Mouse (Mus musculus) stomach, embryonic 15.5 days (tissue): ENCODE measurements at regions not wholly inside any gene's neighbourhood (a gene's known extent, or its start where the extent isn't known, plus 50 kb on each side); places are given as distances from the start of the nearest gene placed in this dataset.

ENCODE experiments used
- ATAC-seq: fragments of 200-750 bp; cut with Nextera tagmentation; 2 replicates; pipeline ENCODE4 v1.8.0; 2017; ENCODE audit warnings: low read depth, moderate number of reproducible peaks, moderate TSS enrichment; ENCODE audit not compliant: insufficient read depth, low FRiP score
- H3K27ac ChIP-seq: fragments of 300-500 bp; sonication (generic); 2 replicates; pipeline ENCODE4 v1.5.1; 2015; ENCODE audit warnings: mild to moderate bottlenecking, inconsistent platforms
- H3K27me3 ChIP-seq: fragments of 300-500 bp; sonication (generic); replicated peaks from 2 replicates; pipeline ENCODE4 v1.6.1; 2015; ENCODE audit warnings: inconsistent platforms
- H3K36me3 ChIP-seq: fragments of 300-500 bp; sonication (generic); 2 replicates; pipeline ENCODE4 v1.6.1; 2015; ENCODE audit warnings: inconsistent platforms
- H3K4me1 ChIP-seq: fragments of 300-500 bp; sonication (generic); 2 replicates; pipeline ENCODE4 v1.6.1; 2015; ENCODE audit warnings: inconsistent platforms
- H3K4me2 ChIP-seq: fragments of 300-500 bp; sonication (generic); 2 replicates; pipeline ENCODE4 v1.6.1; 2015; ENCODE audit warnings: mild to moderate bottlenecking, inconsistent platforms
- H3K4me3 ChIP-seq: fragments of 300-500 bp; sonication (generic); replicated peaks from 2 replicates; pipeline ENCODE4 v1.5.1; 2015; ENCODE audit warnings: inconsistent platforms
- H3K9ac ChIP-seq: fragments of 300-500 bp; sonication (generic); 2 replicates; pipeline ENCODE4 v1.6.1; 2015; ENCODE audit warnings: inconsistent platforms
- H3K9me3 ChIP-seq: fragments of 300-500 bp; sonication (generic); 2 replicates; pipeline ENCODE4 v1.6.1; 2016; ENCODE audit warnings: inconsistent platforms
- WGBS: fragments of 180-500 bp; shearing (Covaris S2); methylation state at CpG from one replicate; pipeline ENCODE4 v1.1.7; 2015; 5-methylcytosine and 5-hydroxymethylcytosine counted together

DNA sequence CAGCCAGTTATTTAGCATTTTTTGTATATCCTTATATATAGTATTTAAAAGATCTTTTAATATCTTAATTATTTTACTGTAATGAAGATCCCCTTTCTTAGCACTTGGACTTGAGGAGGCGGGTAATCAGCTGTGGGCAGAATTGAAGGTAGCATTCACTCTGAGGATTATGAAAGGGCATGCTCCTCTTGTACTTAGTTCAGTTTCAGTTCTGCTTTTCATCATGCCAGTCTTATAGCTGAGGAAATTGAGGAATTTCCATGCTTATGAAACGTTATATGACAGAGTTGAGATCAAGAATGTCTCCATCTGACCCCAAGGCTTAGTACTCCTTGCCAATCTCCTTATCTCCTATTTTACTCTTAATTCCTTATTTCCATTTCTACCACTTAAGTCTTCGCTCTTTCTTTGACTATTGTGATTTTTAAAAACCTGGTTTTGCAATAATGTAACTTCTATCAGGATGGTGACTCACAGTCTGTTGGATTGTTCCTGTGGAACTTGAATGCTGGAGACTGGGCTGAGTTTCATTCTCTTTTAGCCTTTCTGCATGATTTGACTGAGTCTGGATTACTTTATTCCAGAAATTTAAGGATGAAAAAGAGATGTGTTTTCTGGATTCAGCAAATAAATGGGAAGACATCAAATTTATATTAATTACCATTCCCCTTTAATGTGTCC is 133.6 kb downstream of the Papss1 start:
- Histone ChIP-seq H3K4me1 (no peaks in the 10 kb centered on the region), H3K4me3 (no peak overlapping the region), H3K36me3 (no peaks in the 10 kb centered on the region), H3K27ac (no peak overlapping the region), H3K4me2 (no peak overlapping the region), H3K27me3 (no peaks in the 10 kb centered on the region), H3K9ac (no peak overlapping the region), H3K9me3 (no peaks in the 10 kb centered on the region)
- 78% methylated on average over 3 of the region's 3 CpGs for WGBS
- ATAC-seq, result no peak

DNA sequence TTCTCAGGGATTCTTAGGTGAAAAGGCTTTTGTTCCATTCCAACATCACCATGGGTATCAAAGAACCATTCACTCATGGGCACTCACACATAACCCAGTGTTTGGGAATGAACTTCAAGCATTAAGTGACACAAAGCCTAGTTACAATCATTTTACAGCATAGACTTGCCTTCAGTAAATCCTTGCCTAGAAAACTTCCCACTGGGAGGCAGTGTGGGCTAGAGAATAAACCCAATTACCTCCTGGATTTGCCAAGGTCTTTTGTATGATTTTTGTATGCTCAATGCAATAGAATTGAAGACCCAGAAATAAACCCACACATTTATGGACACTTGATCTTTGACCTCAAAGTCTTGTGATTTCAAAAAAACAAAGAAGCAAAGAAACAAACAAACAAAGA is 138.6 kb downstream of the Papss1 start:
- no peak for ATAC-seq
- Histone ChIP-seq H3K36me3 (no peaks in the 10 kb centered on the region), H3K4me1 (no peaks in the 10 kb centered on the region), H3K4me3 (no peak overlapping the region), H3K9me3 (no peaks in the 10 kb centered on the region), H3K9ac (no peak overlapping the region), H3K27me3 (no peaks in the 10 kb centered on the region), H3K4me2 (no peak overlapping the region), H3K27ac (no peak overlapping the region)

DNA sequence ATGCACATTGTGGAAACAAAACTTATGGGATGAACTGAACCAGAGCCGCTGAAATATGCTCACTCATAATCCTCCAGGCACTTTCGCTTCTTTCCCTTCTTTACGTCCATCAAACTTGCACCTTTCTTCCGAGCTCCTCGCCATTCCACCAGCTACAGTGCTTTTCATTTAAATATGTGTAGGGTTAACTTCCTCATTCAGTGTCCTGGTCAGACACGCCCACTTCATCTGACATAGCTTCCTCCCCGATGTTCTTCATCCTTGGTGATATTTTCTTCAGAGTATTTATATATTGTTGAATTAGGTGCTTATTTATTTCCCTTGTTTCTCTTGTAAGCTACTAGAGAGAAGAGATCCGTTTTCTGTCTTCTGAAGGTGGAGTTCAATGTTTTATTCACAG is 149.0 kb downstream of the Papss1 start:
- no peak for ATAC-seq
- H3K4me3 ChIP-seq, result no peak overlapping the region
- H3K4me1 ChIP-seq, result no peaks in the 10 kb centered on the region
- WGBS, result 85% methylated on average over 8 of the region's 8 CpGs
- no peaks in the 10 kb centered on the region for H3K27me3 ChIP-seq
- H3K9ac ChIP-seq, result no peak overlapping the region
- H3K9me3 ChIP-seq, result no peaks in the 10 kb centered on the region
- H3K36me3 ChIP-seq, result no peaks in the 10 kb centered on the region
- no peak overlapping the region for H3K4me2 ChIP-seq
- no peak overlapping the region for H3K27ac ChIP-seq

DNA sequence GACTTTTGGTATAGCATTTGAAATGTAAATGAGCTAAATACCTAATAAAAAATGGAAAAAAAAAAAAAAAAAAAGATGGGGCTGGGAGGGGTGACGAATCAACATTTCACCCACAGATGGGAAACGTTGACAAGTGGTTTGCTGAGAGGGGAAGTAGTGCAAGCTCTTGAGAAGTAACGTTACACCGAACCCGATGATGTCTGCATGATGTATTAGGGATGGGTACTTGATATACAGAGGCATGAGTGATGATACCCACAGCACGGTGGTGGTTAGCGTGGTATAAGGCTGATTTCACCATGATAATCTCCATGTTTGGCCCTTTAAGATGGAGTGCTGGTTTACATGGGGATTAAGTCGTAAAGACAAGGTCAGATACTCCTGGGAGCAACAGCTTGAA is 154.2 kb downstream of the Papss1 start:
- no peak overlapping the region for H3K4me3 ChIP-seq
- H3K36me3 ChIP-seq, result no peaks in the 10 kb centered on the region
- H3K27ac ChIP-seq, result no peak overlapping the region
- ATAC-seq, result no peak
- no peaks in the 10 kb centered on the region for H3K4me1 ChIP-seq
- H3K9ac ChIP-seq, result no peak overlapping the region
- WGBS, result 60% methylated on average over 8 of the region's 8 CpGs
- no peak overlapping the region for H3K4me2 ChIP-seq
- no peaks in the 10 kb centered on the region for H3K9me3 ChIP-seq
- H3K27me3 ChIP-seq, result no peaks in the 10 kb centered on the region

DNA sequence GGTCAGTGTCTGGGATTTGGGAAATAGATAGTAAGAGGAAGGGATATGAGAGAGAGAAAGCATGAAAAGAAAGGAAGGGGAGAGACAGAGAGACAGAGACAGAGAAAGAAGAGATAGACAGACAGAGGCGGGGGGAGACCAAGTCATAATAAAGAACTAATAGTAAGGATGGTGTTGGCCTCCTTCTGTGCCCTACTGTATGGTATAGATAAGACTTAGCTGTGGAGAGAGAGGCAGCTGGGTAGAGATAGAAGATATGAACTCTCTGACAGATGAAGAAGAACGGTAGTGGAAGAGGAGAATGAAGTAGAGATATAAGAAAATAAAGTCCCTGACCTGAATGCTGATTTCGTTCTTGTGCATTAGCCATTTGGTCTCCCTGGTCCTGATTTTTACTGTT is 164.1 kb downstream of the Papss1 start:
- Histone ChIP-seq H3K27me3 (no peaks in the 10 kb centered on the region), H3K4me1 (no peaks in the 10 kb centered on the region), H3K9ac (no peak overlapping the region), H3K27ac (no peak overlapping the region), H3K4me3 (no peak overlapping the region), H3K4me2 (no peak overlapping the region), H3K36me3 (no peaks in the 10 kb centered on the region), H3K9me3 (no peaks in the 10 kb centered on the region)
- WGBS, result 80% methylated on average over 3 of the region's 3 CpGs
- peak; percentile 79; the same call in 1 of the 2 replicates for ATAC-seq

DNA sequence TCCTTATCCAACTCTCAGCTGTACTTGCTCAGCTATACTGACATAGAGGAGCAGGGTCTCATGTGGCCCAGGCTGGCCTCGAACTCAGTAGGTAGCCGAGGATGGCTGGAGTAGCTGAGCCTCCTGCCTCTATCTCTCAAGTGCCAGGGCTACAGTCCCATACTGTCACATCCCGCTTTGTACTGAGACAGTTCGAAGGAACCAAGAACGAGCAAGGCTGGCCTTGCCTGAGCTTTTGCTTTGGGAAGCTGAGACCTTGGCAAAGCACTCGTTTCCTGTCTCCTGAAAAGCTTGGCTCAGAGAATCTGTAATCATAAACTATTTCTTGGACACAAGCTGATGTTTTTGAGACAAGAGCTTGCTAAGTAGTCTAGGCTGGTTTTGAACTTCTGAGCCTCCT is 169.7 kb downstream of the Papss1 start:
- no peaks in the 10 kb centered on the region for H3K36me3 ChIP-seq
- H3K27ac ChIP-seq, result no peak overlapping the region
- no peak overlapping the region for H3K4me2 ChIP-seq
- no peaks in the 10 kb centered on the region for H3K4me1 ChIP-seq
- no peak for ATAC-seq
- no peaks in the 10 kb centered on the region for H3K9me3 ChIP-seq
- no peak overlapping the region for H3K9ac ChIP-seq
- 70% methylated on average over 6 of the region's 6 CpGs for WGBS
- no peaks in the 10 kb centered on the region for H3K27me3 ChIP-seq
- no peak overlapping the region for H3K4me3 ChIP-seq

DNA sequence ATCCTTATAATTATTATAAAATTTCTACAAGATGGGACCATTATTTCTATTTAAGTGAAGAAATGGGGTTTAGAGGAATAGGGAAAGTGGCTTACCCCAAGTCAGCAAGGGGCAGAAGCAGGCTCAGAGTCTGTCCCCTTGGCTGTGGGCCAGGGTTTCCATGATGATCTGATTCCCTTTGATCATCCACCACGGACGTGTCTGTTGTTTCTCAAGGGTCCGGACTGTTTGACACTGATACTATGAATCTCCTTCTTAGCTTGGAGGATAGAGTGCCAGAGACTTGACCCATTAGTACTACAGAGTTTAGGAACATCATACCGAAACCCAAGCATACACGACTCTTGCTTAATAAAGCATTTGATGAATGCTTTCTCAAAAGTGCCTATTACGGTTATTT is 172.9 kb downstream of the Papss1 start:
- H3K27ac ChIP-seq, result no peak overlapping the region
- no peaks in the 10 kb centered on the region for H3K9me3 ChIP-seq
- H3K4me1 ChIP-seq, result no peaks in the 10 kb centered on the region
- H3K36me3 ChIP-seq, result no peaks in the 10 kb centered on the region
- ATAC-seq, result no peak
- WGBS, result 41% methylated on average over 6 of the region's 6 CpGs
- no peak overlapping the region for H3K4me3 ChIP-seq
- H3K4me2 ChIP-seq, result no peak overlapping the region
- no peak overlapping the region for H3K9ac ChIP-seq
- H3K27me3 ChIP-seq, result no peaks in the 10 kb centered on the region

DNA sequence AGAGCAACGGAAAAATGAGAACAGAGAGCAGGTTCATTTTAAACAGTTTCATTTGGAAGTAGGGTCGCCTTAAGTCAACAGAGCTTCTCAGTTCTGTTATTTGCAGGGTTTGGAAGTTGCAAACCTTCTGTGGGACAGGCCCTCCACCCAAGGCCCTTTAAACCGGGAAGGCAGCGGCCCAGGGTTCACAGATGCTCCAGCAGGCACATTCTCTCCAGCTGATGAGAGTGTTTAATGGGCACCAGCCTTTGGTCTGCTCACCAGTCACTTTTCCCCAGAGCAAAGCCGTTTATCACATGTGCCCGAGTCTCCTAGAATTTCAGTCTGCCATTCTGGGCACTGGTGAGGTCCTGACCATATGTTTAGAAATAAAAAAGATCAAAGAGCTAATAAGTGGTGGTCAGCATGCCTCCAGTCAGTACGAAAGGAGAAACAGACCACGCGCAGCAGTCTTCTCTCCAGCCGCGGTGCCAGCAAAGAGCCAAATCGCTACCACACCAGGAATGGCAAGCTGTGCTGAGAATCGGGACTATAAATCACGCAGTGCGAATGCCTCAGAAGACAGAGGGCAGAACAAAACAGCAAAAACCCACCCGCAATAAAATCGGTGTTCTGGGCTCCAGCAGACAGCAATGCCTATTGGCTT is 173.5 kb downstream of the Papss1 start:
- no peak overlapping the region for H3K4me2 ChIP-seq
- no peak overlapping the region for H3K9ac ChIP-seq
- H3K4me1 ChIP-seq, result no peaks in the 10 kb centered on the region
- ATAC-seq, result no peak
- no peaks in the 10 kb centered on the region for H3K9me3 ChIP-seq
- WGBS, result 59% methylated on average over 17 of the region's 17 CpGs
- no peak overlapping the region for H3K27ac ChIP-seq
- no peaks in the 10 kb centered on the region for H3K27me3 ChIP-seq
- no peak overlapping the region for H3K4me3 ChIP-seq
- H3K36me3 ChIP-seq, result no peaks in the 10 kb centered on the region

DNA sequence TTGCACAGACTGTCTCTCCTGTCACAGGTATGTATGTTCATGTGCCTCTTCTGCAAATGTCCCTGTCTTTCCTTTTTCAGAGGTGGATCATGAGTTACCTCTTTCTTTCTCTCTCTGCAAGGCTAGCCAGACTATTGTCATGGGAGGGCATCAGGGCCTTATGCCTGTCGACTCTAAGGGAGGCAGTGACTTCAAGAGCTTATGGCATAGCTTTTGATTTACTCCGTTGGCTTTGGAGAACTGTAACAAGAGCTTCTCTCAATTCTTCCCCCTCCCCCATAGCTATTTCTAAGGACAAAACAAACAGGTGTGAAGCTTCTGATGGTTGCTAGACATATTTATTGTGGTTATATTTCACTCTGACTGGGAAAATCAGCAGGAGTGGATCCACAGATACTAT is 191.0 kb downstream of the Papss1 start:
- Histone ChIP-seq H3K9ac (no peak overlapping the region), H3K27me3 (no peaks in the 10 kb centered on the region), H3K36me3 (no peaks in the 10 kb centered on the region), H3K4me1 (no peaks in the 10 kb centered on the region), H3K4me3 (no peak overlapping the region), H3K9me3 (no peaks in the 10 kb centered on the region), H3K4me2 (no peak overlapping the region), H3K27ac (no peak overlapping the region)
- 55% methylated on average over 2 of the region's 2 CpGs for WGBS
- no peak for ATAC-seq

DNA sequence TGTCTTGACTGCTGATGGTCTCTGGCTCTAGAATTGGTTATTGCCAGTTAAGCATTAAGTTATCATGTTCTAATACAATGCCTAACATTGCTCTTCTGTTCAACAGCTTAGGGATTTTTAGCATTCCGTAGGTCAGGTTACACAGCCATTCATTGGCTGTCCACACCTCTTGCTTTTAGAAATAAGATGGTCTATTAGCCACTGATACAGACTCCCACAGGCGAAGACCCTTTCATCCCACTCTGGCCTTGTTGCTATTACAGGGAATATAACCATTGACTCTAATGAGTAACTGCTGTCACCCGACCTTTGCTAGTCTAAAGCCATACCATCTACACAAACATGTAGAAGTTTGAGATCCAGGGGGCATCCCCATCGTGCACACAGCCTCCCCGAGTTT is 191.6 kb downstream of the Papss1 start:
- no peaks in the 10 kb centered on the region for H3K9me3 ChIP-seq
- no peak overlapping the region for H3K4me2 ChIP-seq
- no peaks in the 10 kb centered on the region for H3K4me1 ChIP-seq
- H3K36me3 ChIP-seq, result no peaks in the 10 kb centered on the region
- ATAC-seq, result no peak
- H3K27ac ChIP-seq, result no peak overlapping the region
- H3K9ac ChIP-seq, result no peak overlapping the region
- WGBS, result 80% methylated on average over 5 of the region's 5 CpGs
- H3K4me3 ChIP-seq, result no peak overlapping the region
- H3K27me3 ChIP-seq, result no peaks in the 10 kb centered on the region

DNA sequence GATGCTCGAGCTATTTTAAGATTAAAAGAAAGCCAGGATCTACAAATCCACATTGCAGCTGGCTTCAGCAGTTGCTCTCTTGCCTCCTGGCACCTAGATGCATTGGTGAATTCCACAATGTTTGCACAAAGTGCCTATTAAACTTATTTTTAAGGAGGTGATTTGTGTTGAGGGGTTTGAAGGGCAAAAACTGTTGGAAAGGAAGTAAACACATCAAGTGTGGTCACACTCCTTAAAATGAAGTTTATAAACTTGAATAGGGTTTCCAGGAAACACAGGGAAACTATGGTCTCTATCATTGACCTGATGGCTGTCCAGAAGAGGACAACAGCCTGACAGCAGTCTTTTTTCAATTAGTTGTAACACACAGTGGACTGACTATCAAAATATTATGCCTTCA is 205.4 kb downstream of the Papss1 start:
- no peak overlapping the region for H3K4me2 ChIP-seq
- H3K4me1 ChIP-seq, result 0 out of 2 replicates have a peak, but pooled peaks cover 3% of the 10 kb centered on the region
- WGBS, result 43% methylated on average over 1 of the region's 1 CpGs
- no peaks in the 10 kb centered on the region for H3K36me3 ChIP-seq
- H3K9me3 ChIP-seq, result no peaks in the 10 kb centered on the region
- no peak overlapping the region for H3K9ac ChIP-seq
- ATAC-seq, result no peak
- H3K4me3 ChIP-seq, result no peak overlapping the region
- H3K27ac ChIP-seq, result no peak overlapping the region
- H3K27me3 ChIP-seq, result no peaks in the 10 kb centered on the region

DNA sequence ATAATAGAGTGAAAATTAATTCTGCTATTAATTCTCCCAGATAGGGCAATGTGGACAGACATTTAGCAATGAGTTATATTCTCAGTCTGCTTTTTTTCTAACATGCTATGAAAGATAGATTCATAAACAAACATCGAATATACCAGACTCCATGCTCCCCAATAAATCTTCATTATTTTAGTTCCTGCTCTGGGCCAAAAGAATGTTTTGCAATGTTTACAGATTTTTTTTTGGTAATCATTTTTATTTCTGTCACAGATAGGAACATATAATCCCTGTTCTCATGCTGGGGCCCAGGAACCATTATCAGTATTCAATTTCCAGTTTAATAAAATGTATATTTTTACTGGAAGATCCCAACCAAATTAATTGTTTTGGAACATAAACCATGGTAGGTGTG is 205.9 kb downstream of the Papss1 start:
- 44% methylated on average over 1 of the region's 1 CpGs for WGBS
- Histone ChIP-seq H3K4me1 (0 out of 2 replicates have a peak, but pooled peaks cover 3% of the 10 kb centered on the region), H3K27me3 (no peaks in the 10 kb centered on the region), H3K9ac (no peak overlapping the region), H3K4me2 (no peak overlapping the region), H3K4me3 (no peak overlapping the region), H3K36me3 (no peaks in the 10 kb centered on the region), H3K27ac (no peak overlapping the region), H3K9me3 (no peaks in the 10 kb centered on the region)
- no peak for ATAC-seq
